Mouse (Mus musculus) hindbrain, embryonic 15.5 days (tissue): ENCODE results near the gene Il27. TPM values are rescaled to one million over a fixed set of nuclear protein-coding genes. Genes with fewer than 3 reads are reported as not detected.

Source experiments
- ATAC-seq: fragments of 200-750 bp; cut with Nextera tagmentation; 2 replicates; pipeline ENCODE4 v1.8.0; 2017; ENCODE audit warnings: low read depth, moderate number of reproducible peaks, moderate TSS enrichment; ENCODE audit not compliant: low FRiP score
- H3K27ac ChIP-seq: fragments of 300-500 bp; sonication (generic); replicated peaks from 2 replicates; pipeline ENCODE4 v1.5.1; 2015; ENCODE audit warnings: mild to moderate bottlenecking, inconsistent platforms
- H3K27me3 ChIP-seq: fragments of 300-500 bp; sonication (generic); 2 replicates; pipeline ENCODE4 v1.6.1; 2015; ENCODE audit warnings: control low read depth, inconsistent platforms
- H3K36me3 ChIP-seq: fragments of 300-500 bp; sonication (generic); 2 replicates; pipeline ENCODE4 v1.6.1; 2015; ENCODE audit warnings: control low read depth, inconsistent platforms
- H3K4me1 ChIP-seq: fragments of 300-500 bp; sonication (generic); replicated peaks from 2 replicates; pipeline ENCODE4 v1.6.1; 2015; ENCODE audit warnings: control low read depth, inconsistent platforms
- H3K4me2 ChIP-seq: fragments of 300-500 bp; sonication (generic); 2 replicates; pipeline ENCODE4 v1.6.1; 2015; ENCODE audit warnings: moderate library complexity, mild to moderate bottlenecking, inconsistent platforms
- H3K4me3 ChIP-seq: fragments of 300-500 bp; sonication (generic); 2 replicates; pipeline ENCODE4 v1.5.1; 2015; ENCODE audit warnings: mild to moderate bottlenecking, inconsistent platforms
- H3K9ac ChIP-seq: fragments of 300-500 bp; sonication (generic); 2 replicates; pipeline ENCODE4 v1.6.1; 2015; ENCODE audit warnings: inconsistent platforms
- H3K9me3 ChIP-seq: fragments of 300-500 bp; sonication (generic); 2 replicates; pipeline ENCODE4 v1.6.1; 2016; ENCODE audit warnings: control low read depth, inconsistent platforms
- WGBS: fragments of 180-500 bp; shearing (Covaris S2); methylation state at CpG from one replicate; pipeline ENCODE4 v1.1.7; 2015; 5-methylcytosine and 5-hydroxymethylcytosine counted together
- polyA plus RNA-seq: library from polyadenylated mRNA; unstranded; fragments of >200 nt; fragmentation: Nextera tagmentation; extraction: Ambion mirVana; gene quantifications from 2 replicates; pipeline ENCODE4 v1.2.1, GENCODE M21; 2015

Gene Il27
- polyA plus RNA-seq, 1 experiment from 2014 or later = not detected

GRCm38 (mm10) chr7:126598919-126599318, 4.2 kb upstream of the Il27 start:
- Histone ChIP-seq H3K4me2 (no peak overlapping the region), H3K36me3 (no peaks in the 10 kb centered on the region), H3K27me3 (no peaks in the 10 kb centered on the region), H3K4me3 (no peak overlapping the region), H3K27ac (no peak overlapping the region), H3K4me1 (no peaks in the 10 kb centered on the region), H3K9ac (no peak overlapping the region), H3K9me3 (no peaks in the 10 kb centered on the region)
- WGBS = 84% methylated on average over 6 of the region's 6 CpGs
- ATAC-seq = no peak

DNA sequence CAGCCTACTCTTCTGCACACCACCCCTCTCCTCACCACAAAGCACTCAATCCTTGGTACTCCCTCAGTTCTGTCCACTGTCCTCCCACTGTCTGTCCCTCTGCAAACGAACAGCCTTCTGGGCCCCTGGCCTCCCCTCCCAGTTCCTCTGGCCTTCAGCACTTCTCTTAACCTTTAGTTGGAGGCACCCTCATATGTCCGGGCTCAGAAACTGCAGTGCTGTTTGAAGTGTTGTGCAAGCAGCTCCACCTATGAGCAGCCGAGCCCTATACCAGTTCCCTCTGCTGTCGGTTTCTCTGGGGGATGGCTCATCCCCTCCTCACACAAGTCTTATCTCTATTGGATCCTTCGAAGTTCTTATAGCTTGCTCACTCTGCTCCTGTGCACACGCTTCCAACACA, 1.7 kb upstream of the Il27 start:
- no peaks in the 10 kb centered on the region for H3K27me3 ChIP-seq
- H3K4me3 ChIP-seq = no peak overlapping the region
- ATAC-seq = no peak
- no peaks in the 10 kb centered on the region for H3K36me3 ChIP-seq
- WGBS = 69% methylated on average over 6 of the region's 6 CpGs
- no peaks in the 10 kb centered on the region for H3K9me3 ChIP-seq
- H3K4me2 ChIP-seq = no peak overlapping the region
- no peaks in the 10 kb centered on the region for H3K4me1 ChIP-seq
- H3K9ac ChIP-seq = no peak overlapping the region
- H3K27ac ChIP-seq = no peak overlapping the region

DNA sequence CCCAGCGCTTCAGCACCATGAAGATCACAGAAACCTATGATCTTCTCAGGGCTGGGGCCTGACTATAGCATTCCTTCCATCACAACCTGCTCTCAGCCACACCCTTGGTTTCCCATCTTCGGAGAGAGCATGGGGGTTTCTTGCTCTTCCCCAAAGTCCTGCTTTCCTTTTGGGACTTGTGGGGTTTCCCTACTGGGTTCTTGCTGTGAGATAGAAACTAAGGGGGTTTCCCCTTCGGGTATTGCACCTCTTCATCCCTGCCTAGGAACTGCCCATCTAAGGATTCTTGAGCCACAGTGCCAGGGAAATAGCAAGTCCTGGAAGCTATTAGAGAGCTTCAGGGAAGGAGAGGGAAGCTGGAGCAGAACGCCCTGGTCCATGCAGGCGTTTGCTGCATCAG, 1.1 kb upstream of the Il27 start:
- Histone ChIP-seq H3K36me3 (no peaks in the 10 kb centered on the region), H3K27ac (no peak overlapping the region), H3K4me1 (no peaks in the 10 kb centered on the region), H3K9me3 (no peaks in the 10 kb centered on the region), H3K9ac (no peak overlapping the region), H3K4me3 (no peak overlapping the region), H3K4me2 (no peak overlapping the region), H3K27me3 (no peaks in the 10 kb centered on the region)
- WGBS = 79% methylated on average over 5 of the region's 5 CpGs
- no peak for ATAC-seq

- peaks cover 3% of the 10 kb centered on the region for H3K27me3 ChIP-seq
- no peak overlapping the region for H3K27ac ChIP-seq
- peak overlapping the region; percentile 21; the same call in 1 of the 2 replicates for H3K9ac ChIP-seq
- peak overlapping the region; percentile 39 for H3K4me2 ChIP-seq
- no peaks in the 10 kb centered on the region for H3K36me3 ChIP-seq
- no peak for ATAC-seq
- H3K4me3 ChIP-seq = no peak overlapping the region
- H3K9me3 ChIP-seq = no peaks in the 10 kb centered on the region
- WGBS = 6% methylated on average over 16 of the region's 16 CpGs
- H3K4me1 ChIP-seq = peaks cover 7% of the 10 kb centered on the region
Measured at GRCm38 (mm10) chr7:126587779-126588178, 7.0 kb downstream of the Il27 start.

DNA sequence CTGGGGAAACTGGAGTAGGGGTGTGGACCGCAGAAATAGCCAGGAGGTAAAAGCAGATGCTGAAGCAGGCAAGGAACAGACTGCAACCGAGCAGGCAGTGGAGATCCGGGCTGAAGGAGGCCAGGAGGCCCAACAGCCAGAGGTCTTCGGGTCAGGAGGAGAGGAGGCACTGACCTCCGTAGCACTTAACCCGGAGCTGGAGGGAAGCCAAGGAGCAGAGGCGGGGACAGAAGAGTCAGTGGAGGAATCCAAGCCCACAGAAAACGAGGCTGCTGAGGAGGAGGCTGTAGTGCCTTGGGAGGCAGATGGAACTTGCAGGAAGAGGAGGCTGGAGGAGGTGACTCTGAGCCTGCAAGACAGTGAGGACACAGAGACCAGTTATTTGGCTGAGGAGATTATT, 7.9 kb downstream of the Il27 start:
- no peak overlapping the region for H3K4me2 ChIP-seq
- no peak overlapping the region for H3K27ac ChIP-seq
- H3K36me3 ChIP-seq = no peaks in the 10 kb centered on the region
- peaks cover 15% of the 10 kb centered on the region for H3K4me1 ChIP-seq
- no peak for ATAC-seq
- WGBS = 68% methylated on average over 8 of the region's 8 CpGs
- H3K9ac ChIP-seq = no peak overlapping the region
- H3K27me3 ChIP-seq = peaks cover 3% of the 10 kb centered on the region
- H3K9me3 ChIP-seq = no peaks in the 10 kb centered on the region
- H3K4me3 ChIP-seq = no peak overlapping the region

DNA sequence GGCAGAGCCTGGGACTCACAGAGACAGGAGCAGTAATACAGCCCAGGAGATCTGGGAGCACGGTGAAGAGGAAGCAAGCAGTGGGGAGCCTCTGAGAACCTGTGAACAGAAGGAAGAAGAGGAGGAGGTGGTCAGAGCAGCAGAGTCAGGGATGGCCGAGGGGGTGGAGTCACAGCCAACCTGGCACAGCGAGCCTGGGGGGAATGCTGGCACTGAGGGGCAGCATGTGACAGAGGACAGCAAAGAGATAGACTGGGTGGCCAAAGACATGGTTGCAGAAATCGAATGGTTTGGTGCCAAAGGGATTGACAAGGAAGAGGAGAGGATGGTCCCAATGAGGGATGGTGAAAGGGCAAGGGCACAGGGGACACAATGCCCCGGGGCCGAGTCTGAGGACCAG, 9.0 kb downstream of the Il27 start, which contains the start of gene Cln3:
TSS of gene Cln3 (minus strand) at position 101 of the 400 bp plus-strand sequence.
- no peak within 1 kb of the TSS for H3K27ac ChIP-seq
- H3K4me3 ChIP-seq = no peak within 1 kb of the TSS
- peaks cover 22% of the 10 kb centered on the region for H3K4me1 ChIP-seq
- H3K27me3 ChIP-seq = peaks cover 3% of the 10 kb centered on the region
- 76% methylated on average over 6 of the region's 6 CpGs for WGBS
- no peaks in the 10 kb centered on the region for H3K36me3 ChIP-seq
- H3K9me3 ChIP-seq = no peaks in the 10 kb centered on the region
- H3K9ac ChIP-seq = no peak within 1 kb of the TSS
- no peak for ATAC-seq
- no peak within 1 kb of the TSS for H3K4me2 ChIP-seq

- H3K36me3 ChIP-seq = no peaks in the 10 kb centered on the region
- H3K4me3 ChIP-seq = peak within 1 kb of the TSS; percentile 66; the same call in 1 of the 2 replicates
- no peak within 1 kb of the TSS; the same call in 1 of the 2 replicates for H3K27ac ChIP-seq
- peaks cover 22% of the 10 kb centered on the region for H3K4me1 ChIP-seq
- WGBS = 87% methylated on average over 8 of the region's 8 CpGs
- no peaks in the 10 kb centered on the region for H3K9me3 ChIP-seq
- H3K4me2 ChIP-seq = peak within 1 kb of the TSS; percentile 79
- no peak within 1 kb of the TSS for H3K9ac ChIP-seq
- peaks cover 3% of the 10 kb centered on the region for H3K27me3 ChIP-seq
- ATAC-seq = no peak
Measured at GRCm38 (mm10) chr7:126584506-126584977, 10.2 kb downstream of the Il27 start, which contains the start of gene Apobr. Gene Apobr (plus strand): TSS chr7:126584942.

DNA sequence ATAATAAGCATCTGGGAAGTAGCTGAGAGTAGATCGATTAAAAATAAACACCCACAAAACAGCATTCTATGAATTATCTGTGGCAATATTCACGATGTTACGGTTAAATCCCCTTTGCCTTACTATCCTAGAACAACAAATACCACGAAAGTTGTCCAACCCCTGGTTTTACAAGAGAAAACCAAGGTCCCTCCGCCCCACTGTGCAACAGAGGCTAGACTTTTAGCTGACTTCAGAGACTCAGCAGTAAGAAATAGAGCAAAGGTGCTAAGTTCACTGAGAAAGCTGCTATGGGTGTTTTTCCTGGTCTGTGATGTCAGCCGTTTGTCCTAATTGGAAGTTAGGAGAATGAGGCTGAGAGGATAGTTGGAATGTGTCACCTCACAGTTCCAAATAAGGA, 11.0 kb downstream of the Il27 start:
- WGBS = 61% methylated on average over 6 of the region's 6 CpGs

GRCm38 (mm10) chr7:126583251-126583709, 11.5 kb downstream of the Il27 start:
- peak; percentile 91 for ATAC-seq
- H3K36me3 ChIP-seq = no peaks in the 10 kb centered on the region
- no peaks in the 10 kb centered on the region for H3K9me3 ChIP-seq
- H3K4me1 ChIP-seq = peaks cover 22% of the 10 kb centered on the region
- peak overlapping the region; percentile 79 for H3K4me2 ChIP-seq
- peak overlapping the region; percentile 55 for H3K9ac ChIP-seq
- under 1% methylated on average over 22 of the region's 22 CpGs for WGBS
- peaks cover 3% of the 10 kb centered on the region for H3K27me3 ChIP-seq
- peak overlapping the region; percentile 66 for H3K4me3 ChIP-seq
- H3K27ac ChIP-seq = peak overlapping the region; percentile 92

More for the DNA sequence above, 11.0 kb downstream of the Il27 start:
- H3K27ac ChIP-seq = peak overlapping the region; percentile 92
- ATAC-seq = no peak
- peaks cover 3% of the 10 kb centered on the region for H3K27me3 ChIP-seq
- peaks cover 22% of the 10 kb centered on the region for H3K4me1 ChIP-seq
- peak overlapping the region; percentile 66 for H3K4me3 ChIP-seq
- H3K36me3 ChIP-seq = no peaks in the 10 kb centered on the region
- H3K9ac ChIP-seq = 0 out of 2 replicates have a peak overlapping the region, but pooled peaks have one; percentile 55
- H3K9me3 ChIP-seq = no peaks in the 10 kb centered on the region
- peak overlapping the region; percentile 79 for H3K4me2 ChIP-seq

- H3K27ac ChIP-seq = peak overlapping the region; percentile 92
- WGBS = 1% methylated on average over 20 of the region's 20 CpGs
- peak overlapping the region; percentile 55 for H3K9ac ChIP-seq
- ATAC-seq = peak; percentile 52; the same call in 1 of the 2 replicates
- H3K27me3 ChIP-seq = peaks cover 3% of the 10 kb centered on the region
- H3K4me3 ChIP-seq = peak overlapping the region; percentile 66
- H3K4me1 ChIP-seq = peaks cover 18% of the 10 kb centered on the region
- no peaks in the 10 kb centered on the region for H3K9me3 ChIP-seq
- peak overlapping the region; percentile 79 for H3K4me2 ChIP-seq
- peaks cover 4% of the 10 kb centered on the region for H3K36me3 ChIP-seq
Measured at GRCm38 (mm10) chr7:126582759-126583158, 12.0 kb downstream of the Il27 start.

GRCm38 (mm10) chr7:126581661-126582060, 13.1 kb downstream of the Il27 start:
- H3K9me3 ChIP-seq = no peaks in the 10 kb centered on the region
- peaks cover 3% of the 10 kb centered on the region for H3K27me3 ChIP-seq
- 0 out of 2 replicates have a peak overlapping the region, but pooled peaks have one; percentile 9 for H3K4me2 ChIP-seq
- H3K4me1 ChIP-seq = peaks cover 16% of the 10 kb centered on the region
- ATAC-seq = no peak
- WGBS = 84% methylated on average over 6 of the region's 6 CpGs
- H3K27ac ChIP-seq = no peak overlapping the region
- H3K36me3 ChIP-seq = peaks cover 11% of the 10 kb centered on the region
- H3K9ac ChIP-seq = no peak overlapping the region
- no peak overlapping the region for H3K4me3 ChIP-seq

- H3K9me3 ChIP-seq = no peaks in the 10 kb centered on the region
- peaks cover 17% of the 10 kb centered on the region for H3K36me3 ChIP-seq
- no peak overlapping the region for H3K9ac ChIP-seq
- no peak for ATAC-seq
- 60% methylated on average over 8 of the region's 8 CpGs for WGBS
- no peak overlapping the region for H3K4me2 ChIP-seq
- H3K27me3 ChIP-seq = no peaks in the 10 kb centered on the region
- no peak overlapping the region for H3K27ac ChIP-seq
- no peak overlapping the region for H3K4me3 ChIP-seq
- H3K4me1 ChIP-seq = peaks cover 16% of the 10 kb centered on the region
Measured at GRCm38 (mm10) chr7:126579172-126579571, 15.6 kb downstream of the Il27 start.

DNA sequence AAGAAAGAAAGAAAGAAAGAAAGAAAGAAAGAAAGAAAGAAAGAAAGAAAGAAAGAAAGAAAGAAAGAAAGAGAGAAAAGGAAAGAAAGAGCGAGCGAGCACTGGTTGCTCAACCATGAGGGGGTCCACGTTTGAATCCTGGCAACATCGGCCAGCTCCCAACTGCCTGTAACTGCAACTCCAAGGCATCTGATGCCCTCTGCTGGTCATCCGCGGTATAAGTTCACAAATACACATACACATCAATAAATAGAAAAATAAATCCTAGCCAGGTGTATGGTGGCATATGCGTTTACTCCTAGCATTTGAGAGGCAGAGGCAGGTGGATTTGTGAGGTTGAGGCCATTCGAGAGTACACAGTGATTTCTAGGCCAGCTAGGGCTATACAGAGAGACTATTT, 17.8 kb downstream of the Il27 start:
- Histone ChIP-seq H3K4me1 (peaks cover 8% of the 10 kb centered on the region), H3K4me3 (no peak overlapping the region), H3K9ac (no peak overlapping the region), H3K36me3 (peaks cover 17% of the 10 kb centered on the region), H3K27ac (no peak overlapping the region), H3K4me2 (no peak overlapping the region), H3K9me3 (no peaks in the 10 kb centered on the region), H3K27me3 (no peaks in the 10 kb centered on the region)
- no peak for ATAC-seq
- 45% methylated on average over 8 of the region's 8 CpGs for WGBS
